Mouse (Mus musculus): ENCODE results near the gene Fubp1. TPM values are rescaled to one million over a fixed set of nuclear protein-coding genes. Genes with fewer than 3 reads are reported as not detected.

The Fubp1 gene
- polyA plus RNA-seq, 1 experiment from 2014 or later = 444 TPM

DNA sequence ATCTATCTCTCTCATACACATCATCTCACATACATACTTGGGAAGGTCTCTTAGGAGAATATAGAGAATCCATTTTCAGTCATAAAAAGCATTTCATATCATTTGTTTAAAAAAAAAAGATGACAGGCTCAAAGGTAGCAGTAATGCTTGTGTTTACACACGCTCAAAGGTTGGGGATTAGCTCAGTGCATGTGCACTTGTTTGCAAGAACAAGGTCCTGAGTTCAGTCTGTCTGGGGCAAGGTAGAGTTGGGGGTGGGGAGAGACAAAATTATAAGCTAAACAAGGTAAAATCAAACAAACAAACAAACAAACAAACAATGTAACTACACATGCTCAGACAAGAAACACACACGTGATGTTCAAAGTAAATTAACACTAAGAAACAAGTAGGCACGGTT, 9.0 kb upstream of the Fubp1 start:
- no peak for DNase-seq (ENCODE audit: extremely low spot score, low spot score)
- no peak overlapping the region for H3K4me3 ChIP-seq
- 91% methylated on average over 3 of the region's 3 CpGs for WGBS
- H3K9me3 ChIP-seq = no peaks in the 10 kb centered on the region
- H3K36me3 ChIP-seq (replicated peaks) = no peaks in the 10 kb centered on the region
- H3K4me1 ChIP-seq = no peaks in the 10 kb centered on the region
- H3K27ac ChIP-seq = no peak overlapping the region
- no peaks in the 10 kb centered on the region for H3K27me3 ChIP-seq (ENCODE audit: poor library complexity, severe bottlenecking)

DNA sequence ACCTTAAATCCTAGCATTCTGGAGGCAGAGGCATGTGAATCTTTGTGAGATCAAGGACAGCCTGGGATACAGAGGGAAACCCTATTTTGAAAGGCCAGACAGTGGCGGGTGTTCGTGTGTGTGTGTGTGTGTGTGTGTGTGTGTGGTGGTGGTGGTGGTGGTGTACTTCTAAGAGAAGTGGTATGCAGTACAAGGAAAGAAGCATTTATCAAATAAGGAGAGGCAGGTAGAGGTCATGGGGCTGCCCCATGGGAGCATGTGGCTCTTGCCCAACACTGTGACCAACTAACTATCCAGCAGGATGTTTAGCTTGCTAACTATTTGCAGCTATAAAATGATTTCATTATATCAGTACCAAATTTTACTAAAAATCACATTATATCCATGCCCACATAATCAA, 8.6 kb upstream of the Fubp1 start:
- H3K9me3 ChIP-seq = no peaks in the 10 kb centered on the region
- no peak overlapping the region for H3K4me3 ChIP-seq
- H3K36me3 ChIP-seq (replicated peaks) = peaks cover 3% of the 10 kb centered on the region; the same call in 1 of the 2 replicates
- H3K27ac ChIP-seq = no peak overlapping the region
- DNase-seq (ENCODE audit: extremely low spot score, low spot score) = no peak
- H3K27me3 ChIP-seq (ENCODE audit: poor library complexity, severe bottlenecking) = no peaks in the 10 kb centered on the region
- H3K4me1 ChIP-seq = no peaks in the 10 kb centered on the region
- 78% methylated on average over 2 of the region's 2 CpGs for WGBS

- Histone ChIP-seq H3K4me1 (no peaks in the 10 kb centered on the region), H3K27ac (no peak overlapping the region), H3K27me3 (ENCODE audit: poor library complexity, severe bottlenecking) (no peaks in the 10 kb centered on the region), H3K9me3 (no peaks in the 10 kb centered on the region), H3K4me3 (no peak overlapping the region), H3K36me3 (replicated peaks) (peaks cover 14% of the 10 kb centered on the region)
- no peak for DNase-seq (ENCODE audit: extremely low spot score, low spot score)
These were observed 7.3 kb upstream of the Fubp1 start for GRCm38 (mm10) chr3:152202942-152203341.

GRCm38 (mm10) chr3:152203411-152203810, 6.8 kb upstream of the Fubp1 start:
- H3K9me3 ChIP-seq = no peaks in the 10 kb centered on the region
- H3K27me3 ChIP-seq (ENCODE audit: poor library complexity, severe bottlenecking) = no peaks in the 10 kb centered on the region
- WGBS = 92% methylated on average over 6 of the region's 6 CpGs
- H3K4me3 ChIP-seq = no peak overlapping the region
- no peak for DNase-seq (ENCODE audit: extremely low spot score, low spot score)
- H3K27ac ChIP-seq = no peak overlapping the region
- peaks cover 2% of the 10 kb centered on the region for H3K4me1 ChIP-seq
- peaks cover 19% of the 10 kb centered on the region for H3K36me3 ChIP-seq (replicated peaks)

GRCm38 (mm10) chr3:152203996-152204395, 6.2 kb upstream of the Fubp1 start:
- Histone ChIP-seq H3K4me1 (peaks cover 7% of the 10 kb centered on the region), H3K4me3 (no peak overlapping the region), H3K27me3 (ENCODE audit: poor library complexity, severe bottlenecking) (no peaks in the 10 kb centered on the region), H3K9me3 (no peaks in the 10 kb centered on the region), H3K36me3 (replicated peaks) (peaks cover 20% of the 10 kb centered on the region), H3K27ac (no peak overlapping the region)
- no peak for DNase-seq (ENCODE audit: extremely low spot score, low spot score)
- WGBS = 62% methylated on average over 3 of the region's 3 CpGs

GRCm38 (mm10) chr3:152204577-152204976, 5.6 kb upstream of the Fubp1 start:
- Histone ChIP-seq H3K27me3 (ENCODE audit: poor library complexity, severe bottlenecking) (no peaks in the 10 kb centered on the region), H3K4me1 (peaks cover 10% of the 10 kb centered on the region), H3K36me3 (replicated peaks) (peaks cover 20% of the 10 kb centered on the region), H3K9me3 (no peaks in the 10 kb centered on the region), H3K27ac (no peak overlapping the region), H3K4me3 (no peak overlapping the region)
- no peak for DNase-seq (ENCODE audit: extremely low spot score, low spot score)
- 89% methylated on average over 3 of the region's 3 CpGs for WGBS

DNA sequence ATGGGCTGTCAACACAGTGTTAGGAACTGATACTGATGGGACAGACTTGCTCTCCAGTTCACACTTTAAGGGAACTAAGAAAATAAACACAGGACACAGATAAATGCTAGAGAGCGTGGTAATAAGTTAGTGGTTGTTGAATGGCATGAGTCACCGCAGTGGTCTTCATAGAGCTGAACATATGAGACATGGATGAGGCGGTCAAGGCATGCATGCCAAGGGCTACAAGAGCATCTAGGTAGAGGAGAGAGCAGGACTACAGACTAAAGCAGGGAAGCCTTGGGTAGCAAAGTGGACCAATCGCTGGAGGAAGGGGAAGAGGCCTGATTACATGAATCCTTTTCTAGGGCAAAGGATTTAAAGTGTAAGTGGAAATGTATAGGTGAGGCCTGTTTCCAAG, 3.1 kb upstream of the Fubp1 start:
- no peak for DNase-seq (ENCODE audit: extremely low spot score, low spot score)
- WGBS = 95% methylated on average over 4 of the region's 4 CpGs

DNA sequence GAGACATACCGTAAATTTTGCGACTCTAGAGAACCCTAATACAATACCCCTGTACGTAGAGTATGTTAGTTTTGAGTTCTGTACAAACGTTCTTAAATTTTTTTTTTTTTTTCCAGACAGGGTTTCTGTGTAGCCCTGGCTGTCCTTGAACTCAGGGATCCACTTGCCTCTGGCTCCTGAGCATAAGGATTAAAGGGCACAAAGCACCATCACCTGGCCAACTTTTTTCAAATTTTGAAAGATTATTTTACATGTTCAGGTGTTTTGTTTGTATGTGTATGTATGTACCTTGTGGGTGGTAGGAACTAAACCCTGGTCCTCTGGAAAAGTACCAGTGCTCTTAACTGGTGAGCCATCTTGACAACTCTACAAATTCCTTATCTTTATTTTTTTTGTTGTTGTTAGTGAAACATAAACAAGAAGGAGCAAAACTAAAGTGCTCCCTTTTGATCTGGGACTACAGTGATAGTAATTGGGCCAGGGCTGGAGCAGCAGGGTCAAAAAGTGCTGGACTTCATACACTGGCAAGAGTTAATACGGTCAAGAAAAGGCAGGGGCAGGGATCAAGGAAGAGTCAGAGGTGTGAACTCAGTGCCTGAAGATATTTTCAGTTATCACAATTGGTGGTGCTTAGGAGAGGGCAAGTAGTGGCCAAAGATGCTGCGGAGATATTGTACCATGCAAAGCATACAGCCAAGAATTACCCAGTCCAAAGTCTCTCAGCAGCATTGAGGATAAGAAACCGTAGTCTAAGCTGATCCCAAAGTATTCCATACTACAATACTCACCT, 1.9 kb upstream of the Fubp1 start:
- H3K27ac ChIP-seq = peak overlapping the region; percentile 100; the same call in 1 of the 2 replicates
- no peak for DNase-seq (ENCODE audit: extremely low spot score, low spot score)
- peaks cover 33% of the 10 kb centered on the region for H3K36me3 ChIP-seq (replicated peaks)
- no peaks in the 10 kb centered on the region for H3K27me3 ChIP-seq (ENCODE audit: poor library complexity, severe bottlenecking)
- peaks cover 28% of the 10 kb centered on the region for H3K4me1 ChIP-seq
- peak overlapping the region; percentile 99 for H3K4me3 ChIP-seq
- 92% methylated on average over 7 of the region's 7 CpGs for WGBS
- H3K9me3 ChIP-seq = no peaks in the 10 kb centered on the region

More for the DNA sequence above, 3.1 kb upstream of the Fubp1 start:
- H3K36me3 ChIP-seq (replicated peaks) = peaks cover 25% of the 10 kb centered on the region
- H3K4me3 ChIP-seq = no peak overlapping the region
- no peak overlapping the region for H3K27ac ChIP-seq
- H3K27me3 ChIP-seq (ENCODE audit: poor library complexity, severe bottlenecking) = no peaks in the 10 kb centered on the region
- peaks cover 16% of the 10 kb centered on the region for H3K4me1 ChIP-seq
- no peaks in the 10 kb centered on the region for H3K9me3 ChIP-seq

DNA sequence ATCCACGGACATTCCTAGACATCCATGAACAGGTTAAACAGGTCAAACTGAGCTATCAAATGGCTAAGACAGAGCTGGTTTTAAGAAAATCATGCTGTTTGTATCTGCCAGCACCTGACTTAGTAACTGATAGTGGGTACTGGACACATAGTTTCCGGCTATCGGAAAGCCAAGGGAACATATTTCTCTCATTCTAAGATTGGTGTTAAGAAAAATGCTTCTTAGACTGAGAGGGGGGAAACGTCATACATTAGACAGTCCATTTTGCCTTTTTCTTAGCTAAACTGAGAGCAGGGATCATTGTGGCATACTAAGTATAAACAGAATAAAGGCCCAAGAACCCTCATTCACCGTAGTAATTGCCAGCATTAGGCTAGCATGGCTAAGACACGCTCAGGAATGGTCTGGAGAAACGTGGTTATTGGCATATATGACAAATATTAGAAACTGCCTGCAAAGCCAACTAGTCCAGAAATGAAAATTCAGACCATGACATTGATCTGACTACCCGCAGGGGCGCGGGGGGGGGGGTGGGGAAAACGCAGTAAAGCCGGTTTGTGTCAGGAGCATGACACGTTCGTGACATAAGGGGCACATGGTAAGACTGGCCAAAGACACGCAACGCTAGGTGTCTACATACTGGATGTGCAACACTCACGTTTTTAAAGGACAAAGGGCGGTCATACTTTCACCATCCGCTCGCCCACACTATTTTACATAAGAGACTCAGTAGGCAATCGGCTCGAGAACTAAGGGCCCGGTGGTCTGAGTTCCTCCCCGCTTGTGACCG, 850 bp upstream of the Fubp1 start:
- 8% methylated on average over 25 of the region's 25 CpGs for WGBS
- H3K36me3 ChIP-seq (replicated peaks) = peaks cover 35% of the 10 kb centered on the region
- H3K27ac ChIP-seq = peak overlapping the region; percentile 100
- peak overlapping the region; percentile 99 for H3K4me3 ChIP-seq
- H3K4me1 ChIP-seq = peaks cover 34% of the 10 kb centered on the region
- H3K27me3 ChIP-seq (ENCODE audit: poor library complexity, severe bottlenecking) = no peaks in the 10 kb centered on the region
- H3K9me3 ChIP-seq = no peaks in the 10 kb centered on the region
- no peak for DNase-seq (ENCODE audit: extremely low spot score, low spot score)

DNA sequence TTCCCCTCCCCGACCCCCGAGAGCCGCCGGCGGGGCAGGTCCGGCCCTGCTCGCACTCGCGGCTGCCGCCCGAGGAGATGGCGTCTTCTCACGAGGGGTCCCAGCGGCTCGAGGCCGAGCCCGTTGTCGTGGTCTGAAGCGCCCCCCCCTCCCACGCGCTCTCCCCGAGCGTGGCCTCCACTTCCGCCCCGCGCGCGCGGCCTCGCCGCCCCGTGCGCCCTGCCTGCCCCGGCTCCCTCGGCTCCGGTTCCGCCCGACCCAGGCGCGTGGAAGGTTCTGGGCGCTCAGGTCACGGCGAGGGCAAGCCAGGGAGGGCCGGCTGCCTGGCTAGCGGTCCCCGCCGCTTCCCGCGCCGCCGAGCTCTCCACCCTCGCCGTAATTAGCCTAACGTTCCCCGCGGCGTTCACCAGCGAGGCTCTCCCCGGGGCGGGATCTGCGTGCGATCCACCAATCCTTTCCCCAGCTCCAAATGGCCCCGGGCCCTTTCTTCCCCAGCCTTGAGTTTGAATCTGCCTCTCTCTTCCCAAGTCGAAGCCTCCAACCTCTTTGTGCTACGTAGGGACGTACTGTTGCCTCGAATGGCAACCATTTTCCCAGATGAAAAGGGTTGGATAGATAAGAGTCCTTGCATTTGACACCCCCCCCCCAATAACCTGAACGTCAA, 638 bp downstream of the Fubp1 start:
- Histone ChIP-seq H3K4me1 (peaks cover 40% of the 10 kb centered on the region), H3K9me3 (no peaks in the 10 kb centered on the region), H3K4me3 (peak overlapping the region; percentile 99), H3K27me3 (ENCODE audit: poor library complexity, severe bottlenecking) (no peaks in the 10 kb centered on the region), H3K36me3 (replicated peaks) (peaks cover 50% of the 10 kb centered on the region), H3K27ac (peak overlapping the region; percentile 100)
- 1% methylated on average over 66 of the region's 68 CpGs for WGBS
- DNase-seq (ENCODE audit: extremely low spot score, low spot score) = peak; percentile 73

GRCm38 (mm10) chr3:152211731-152212279, 1.6 kb downstream of the Fubp1 start:
- peak overlapping the region; percentile 100 for H3K27ac ChIP-seq
- no peaks in the 10 kb centered on the region for H3K9me3 ChIP-seq
- H3K4me3 ChIP-seq = peak overlapping the region; percentile 99
- WGBS = 59% methylated on average over 7 of the region's 7 CpGs
- H3K27me3 ChIP-seq (ENCODE audit: poor library complexity, severe bottlenecking) = no peaks in the 10 kb centered on the region
- H3K36me3 ChIP-seq (replicated peaks) = peaks cover 56% of the 10 kb centered on the region
- DNase-seq (ENCODE audit: extremely low spot score, low spot score) = no peak
- peaks cover 41% of the 10 kb centered on the region for H3K4me1 ChIP-seq

DNA sequence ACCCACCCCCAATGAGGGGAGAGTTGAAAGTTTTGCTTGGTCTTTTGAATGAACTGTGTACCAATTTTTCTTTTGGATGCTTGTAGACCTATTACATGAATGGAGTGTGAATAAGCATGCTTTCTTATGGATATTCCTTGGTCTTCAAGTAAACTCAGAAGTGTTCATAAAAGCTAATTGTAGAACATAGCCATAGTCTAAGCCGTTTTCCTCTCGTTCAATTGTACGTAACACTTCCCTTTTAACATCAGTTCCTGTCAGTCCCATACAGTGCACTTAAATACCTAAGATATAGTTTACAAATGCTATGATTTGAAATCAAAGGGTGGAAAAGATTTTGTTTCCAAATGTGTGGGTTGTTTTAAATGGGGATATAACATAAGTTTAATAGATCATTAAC, 3.2 kb downstream of the Fubp1 start:
- DNase-seq (ENCODE audit: extremely low spot score, low spot score) = no peak
- H3K4me1 ChIP-seq = peaks cover 39% of the 10 kb centered on the region
- H3K27me3 ChIP-seq (ENCODE audit: poor library complexity, severe bottlenecking) = no peaks in the 10 kb centered on the region
- WGBS = 78% methylated on average over 3 of the region's 3 CpGs
- peak overlapping the region; percentile 99 for H3K4me3 ChIP-seq
- no peak overlapping the region for H3K27ac ChIP-seq
- peaks cover 57% of the 10 kb centered on the region for H3K36me3 ChIP-seq (replicated peaks)
- no peaks in the 10 kb centered on the region for H3K9me3 ChIP-seq
